ENCODE assay signal across 21 mouse cellular contexts in the genomic region with DNA sequence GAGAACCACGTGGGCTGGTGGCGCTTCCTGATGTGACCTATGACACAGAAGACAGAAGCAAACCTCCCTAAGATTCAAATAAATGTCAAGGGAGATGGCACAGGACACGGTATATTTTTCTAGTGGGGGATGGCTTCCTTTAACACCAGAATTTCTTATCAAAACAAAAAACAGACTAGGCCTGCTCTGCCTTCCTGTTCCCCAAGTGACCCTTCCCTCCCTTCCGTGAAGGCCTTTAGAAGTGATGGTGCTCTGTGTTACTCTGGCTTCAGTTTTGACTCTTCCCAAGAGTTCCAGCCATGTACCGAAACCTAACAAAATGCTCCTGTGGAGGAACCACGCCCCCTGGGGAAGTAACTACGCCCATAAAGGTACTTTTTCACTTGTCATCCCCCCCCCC.
A peak's percentile ranks its signal among the peaks of the same experiment; 100 is the strongest.
DNase-seq lines count a peak whose midpoint lies in the region; ATAC-seq and TF ChIP-seq lines count a peak whose summit lies in the region.
"Had no signal": no experiment of that assay in that cellular context is flagged by ENCODE, and none has a peak within 500 bp of the region (broad histone marks: within the 10 kb centered on the region; RNA-seq: fewer than 3 reads in every experiment).

No protein-coding gene starts in this region.

- no peaks in the 10 kb centered on the region for H3K9me3 ChIP-seq in kidney, postnatal 0 days (replicated peaks; ENCODE audit: low read length)
- H3K9me3 ChIP-seq: embryonic facial prominence, embryonic 13.5 days; forebrain, embryonic 10.5 days; limb, embryonic 12.5 days; liver, embryonic 15.5 days; neural tube, embryonic 12.5 days had no signal

- no peaks in the 10 kb centered on the region for H3K27me3 ChIP-seq in kidney, postnatal 0 days (ENCODE audit: insufficient read depth, low read length)
- H3K27me3 ChIP-seq: embryonic facial prominence, embryonic 13.5 days; limb, embryonic 12.5 days; liver, embryonic 15.5 days; megakaryocyte, embryonic 14.5 days; neural tube, embryonic 12.5 days had no signal

- H3K4me2 ChIP-seq in kidney, postnatal 0 days (ENCODE audit: low read length): no peak overlapping the region
- H3K4me2 ChIP-seq: embryonic facial prominence, embryonic 13.5 days; limb, embryonic 12.5 days; liver, embryonic 15.5 days; neural tube, embryonic 12.5 days had no signal

- no peaks in the 10 kb centered on the region for H3K4me1 ChIP-seq in kidney, postnatal 0 days (replicated peaks; ENCODE audit: insufficient read depth, low read length)
- H3K4me1 ChIP-seq: limb, embryonic 12.5 days; liver, embryonic 15.5 days; neural tube, embryonic 12.5 days had no signal

- H3K27ac ChIP-seq in kidney, postnatal 0 days: 0 out of 2 replicates have a peak overlapping the region, but pooled peaks have one; percentile 8
- H3K27ac ChIP-seq: embryonic facial prominence, embryonic 13.5 days; forebrain, embryonic 10.5 days; left cerebral cortex, adult 2 months; limb, embryonic 12.5 days; liver, embryonic 15.5 days; neural tube, embryonic 12.5 days had no signal

- no peak overlapping the region for H3K9ac ChIP-seq in kidney, postnatal 0 days (ENCODE audit: low read depth, low read length)
- H3K9ac ChIP-seq: embryonic facial prominence, embryonic 13.5 days; limb, embryonic 12.5 days; liver, embryonic 15.5 days; neural tube, embryonic 12.5 days had no signal

- H3K4me3 ChIP-seq in kidney, postnatal 0 days (replicated peaks; ENCODE audit: low read depth, low read length): no peak overlapping the region
- H3K4me3 ChIP-seq: embryonic facial prominence, embryonic 13.5 days; forebrain, embryonic 10.5 days; left cerebral cortex, adult 2 months; limb, embryonic 12.5 days; liver, embryonic 15.5 days; megakaryocyte, embryonic 14.5 days; neural tube, embryonic 12.5 days had no signal

- no peak for ATAC-seq in kidney, postnatal 0 days (replicated peaks; ENCODE audit: low FRiP score, low read depth)
- ATAC-seq: inflammation-experienced regulatory T-cells, adult 6 months had no signal

- no peaks in the 10 kb centered on the region for H3K36me3 ChIP-seq in kidney, postnatal 0 days (ENCODE audit: insufficient read depth, low read length)
- H3K36me3 ChIP-seq: embryonic facial prominence, embryonic 13.5 days; forebrain, embryonic 10.5 days; limb, embryonic 12.5 days; liver, embryonic 15.5 days; neural tube, embryonic 12.5 days had no signal

- peak; percentile 25 for DNase-seq in adrenal gland, postnatal 14 days
- no peak for DNase-seq in adrenal gland, postnatal 10 days
- peak; percentile 20 for DNase-seq in kidney, adult 11 months
- no peak for DNase-seq in kidney, postnatal 10 days
- DNase-seq in embryo, embryonic 10.5 days (ENCODE audit: low spot score): peak; percentile 41
- peak; percentile 62 for DNase-seq in kidney, postnatal 0 days (ENCODE audit: low spot score)
- no peak for DNase-seq in Muller cell, postnatal 12 days (ENCODE audit: inconsistent ontology term)
- DNase-seq in c-Kit-positive CD71-positive TER-119-positive erythroid progenitor cells, embryonic 14.5 days (ENCODE audit: low spot score): no peak
- DNase-seq: cerebellum, adult 11 months; cerebellum, postnatal 25 days; gastrocnemius, postnatal 36 days; right cerebral cortex, postnatal 25 days; thymus, postnatal 36 days had no signal

- 47% methylated on average over 7 of the region's 7 CpGs for WGBS in kidney, postnatal 0 days

- TF ChIP-seq CTCF in kidney, postnatal 0 days (IDR thresholded peaks at IDR 0.05; ENCODE audit: low read depth): no peak

Comparison
In these comparisons a context has a peak if more than half of its experiments do, and no peak if none do; other contexts are left out.
1. DNase-seq: peak in adrenal gland, postnatal 14 days (single experiment), kidney, adult 11 months (single experiment), embryo, embryonic 10.5 days (single experiment) and kidney, postnatal 0 days (single experiment); none in adrenal gland, postnatal 10 days (single experiment), kidney, postnatal 10 days (single experiment), Muller cell, postnatal 12 days (single experiment) and c-Kit-positive CD71-positive TER-119-positive erythroid progenitor cells, embryonic 14.5 days (single experiment).